Mouse (Mus musculus) sigmoid colon, adult 10 weeks (tissue): ENCODE results near the gene Abcg2. TPM values are rescaled to one million over a fixed set of nuclear protein-coding genes. Genes with fewer than 3 reads are reported as not detected.

Source experiments
- polyA plus RNA-seq: library from polyadenylated mRNA; stranded (reverse); fragments of 350-450 nt; fragmentation: Illumina TruSeq; extraction: RNeasy Lipid Tissue Mini Kit (QIAGEN cat#74804); gene quantifications from one replicate; pipeline ENCODE4 v1.2.3, GENCODE M21; 2014; ENCODE audit warnings: low read depth, low replicate concordance

The Abcg2 gene
- 262 TPM for polyA plus RNA-seq

GRCm38 (mm10) chr6:58584223-58584622, at the start of gene Abcg2:
Gene Abcg2 (plus strand): TSS chr6:58584523.

Other genes starting within 250 kb of the Abcg2 start
- not detected for gene Vmn1r30, start 141.1 kb upstream of the Abcg2 start, polyA plus RNA-seq
- gene Vmn1r31, start 109.2 kb upstream of the Abcg2 start, polyA plus RNA-seq, result not detected
- 28.2 TPM for gene Herc3, start 246.9 kb downstream of the Abcg2 start, polyA plus RNA-seq